Mouse (Mus musculus) myocyte (in vitro differentiated cells): ENCODE measurements around the gene Tcap.

Source experiments
- CEBPB ChIP-seq: IDR thresholded peaks from 2 replicates; pipeline ENCODE4 v1.6.1; 2011; ENCODE audit warnings: mild to moderate bottlenecking, moderate library complexity; ENCODE audit not compliant: poor library complexity, insufficient read depth, severe bottlenecking
- MAX ChIP-seq: IDR thresholded peaks from one replicate; pipeline ENCODE4 v1.6.1; 2011; ENCODE audit warnings: low read depth, mild to moderate bottlenecking, control low read depth
- POLR2A ChIP-seq: IDR thresholded peaks from one replicate; pipeline ENCODE4 v1.6.1; 2011; ENCODE audit warnings: low read depth, mild to moderate bottlenecking, control low read depth, moderate library complexity; ENCODE audit not compliant: insufficient read length
- POLR2AphosphoS2 ChIP-seq: IDR thresholded peaks from one replicate; pipeline ENCODE4 v1.6.1; 2011; ENCODE audit warnings: low read depth, control low read depth; ENCODE audit not compliant: insufficient read length
- REST ChIP-seq: IDR thresholded peaks from one replicate; pipeline ENCODE4 v1.6.1; 2011; ENCODE audit warnings: mild to moderate bottlenecking, control low read depth, moderate library complexity; ENCODE audit not compliant: insufficient read depth, insufficient read length
- TCF12 ChIP-seq: IDR thresholded peaks from one replicate; pipeline ENCODE4 v1.6.1; 2011; ENCODE audit warnings: mild to moderate bottlenecking, control low read depth; ENCODE audit not compliant: poor library complexity, insufficient read depth, severe bottlenecking
- USF1 ChIP-seq: IDR thresholded peaks from one replicate; pipeline ENCODE4 v1.6.1; 2011; ENCODE audit warnings: low read depth, mild to moderate bottlenecking, control low read depth, moderate library complexity

GRCm38 (mm10) chr11:98400161-98400726, 16.6 kb downstream of the Tcap start, which contains the start of gene Pgap3:
- TF ChIP-seq USF1 (no peak), POLR2A (peak; percentile 72), TCF12 (no peak), MAX (no peak), POLR2AphosphoS2 (peak; percentile 74), REST (no peak), CEBPB (no peak)
